Mouse (Mus musculus): ENCODE measurements around the gene Acss2. TPM values are rescaled to one million over a fixed set of nuclear protein-coding genes. Genes with fewer than 3 reads are reported as not detected.
A peak's percentile ranks its signal among the peaks of the same experiment; 100 is the strongest.

Acss2 gene
- total and polyA plus RNA-seq, 2 experiments from 2014 or later, result 16.3 to 25.5 TPM

DNA sequence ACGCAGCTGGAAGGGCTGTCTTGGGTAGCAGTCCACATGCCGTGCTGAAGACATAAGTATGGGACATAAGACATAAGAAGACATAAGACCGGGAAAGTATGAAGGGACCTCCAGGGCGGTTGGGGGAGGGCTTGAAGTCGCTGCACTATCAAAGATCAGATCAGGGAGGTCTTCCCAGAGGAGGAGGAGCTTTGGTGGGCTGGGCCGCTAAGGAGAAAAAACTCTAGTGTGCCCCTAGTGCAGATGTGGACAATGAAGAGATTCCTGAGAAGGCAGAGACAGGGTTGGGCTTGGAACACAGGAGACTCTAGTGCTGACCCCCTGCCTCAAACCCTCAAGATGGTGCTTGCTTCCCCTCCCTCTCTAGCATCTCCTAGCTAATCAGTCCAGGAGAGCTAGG is 99.2 kb downstream of the Acss2 start:
- H3K9ac ChIP-seq, result no peak overlapping the region
- no peaks in the 10 kb centered on the region for H3K36me3 ChIP-seq (ENCODE audit: insufficient read depth)
- H3K4me2 ChIP-seq (ENCODE audit: low read depth), result no peak overlapping the region
- no peak overlapping the region for H3K27ac ChIP-seq (ENCODE audit: low read depth, low read length)
- DNase-seq, result no peak
- TF ChIP-seq CTCF (IDR thresholded peaks at IDR 0.05; ENCODE audit: low read depth), result no peak
- no peak overlapping the region for H3K4me3 ChIP-seq (ENCODE audit: low read depth, low read length)
- H3K9me3 ChIP-seq (ENCODE audit: low read length), result no peaks in the 10 kb centered on the region
- H3K27me3 ChIP-seq (ENCODE audit: insufficient read depth, low read length), result no peaks in the 10 kb centered on the region
- ATAC-seq, result no peak
- H3K4me1 ChIP-seq (ENCODE audit: insufficient read depth), result no peaks in the 10 kb centered on the region
- WGBS, result 52% methylated on average over 6 of the region's 6 CpGs

DNA sequence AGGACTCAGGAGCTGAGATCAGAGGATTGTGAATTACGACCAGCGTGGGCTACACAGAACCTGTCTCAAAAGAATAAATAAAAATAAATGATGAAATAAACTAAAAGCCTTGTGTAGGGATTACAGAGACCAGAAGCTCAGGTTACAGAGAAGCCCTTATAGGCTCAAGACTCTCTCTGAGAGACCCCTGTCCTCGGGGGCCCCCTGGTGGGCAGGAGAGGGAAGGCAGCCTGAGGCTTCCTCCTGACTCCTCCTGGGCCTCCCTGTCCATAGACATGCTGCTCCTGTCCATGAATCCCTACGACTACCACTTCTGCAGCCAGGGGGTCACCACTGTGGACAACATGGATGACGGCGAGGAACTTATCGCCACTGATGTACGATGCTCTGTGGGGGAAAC is 102.1 kb downstream of the Acss2 start:
- DNase-seq (peak; percentile 74), ATAC-seq (peak; percentile 72)
- Histone ChIP-seq H3K4me2 (ENCODE audit: low read depth) (no peak overlapping the region), H3K9me3 (ENCODE audit: low read length) (no peaks in the 10 kb centered on the region), H3K4me1 (ENCODE audit: insufficient read depth) (no peaks in the 10 kb centered on the region), H3K27me3 (ENCODE audit: insufficient read depth, low read length) (no peaks in the 10 kb centered on the region), H3K27ac (ENCODE audit: low read depth, low read length) (no peak overlapping the region), H3K9ac (no peak overlapping the region), H3K36me3 (ENCODE audit: insufficient read depth) (no peaks in the 10 kb centered on the region), H3K4me3 (ENCODE audit: low read depth, low read length) (no peak overlapping the region)
- 24% methylated on average over 8 of the region's 8 CpGs for WGBS
- peak; percentile 84 for TF ChIP-seq CTCF (IDR thresholded peaks at IDR 0.05; ENCODE audit: low read depth)

GRCm38 (mm10) chr2:155622606-155623005 is 104.9 kb downstream of the Acss2 start:
- H3K4me2 ChIP-seq (ENCODE audit: low read depth), result no peak overlapping the region
- no peak overlapping the region for H3K9ac ChIP-seq
- TF ChIP-seq CTCF (IDR thresholded peaks at IDR 0.05; ENCODE audit: low read depth), result no peak
- H3K4me3 ChIP-seq (ENCODE audit: low read depth, low read length), result no peak overlapping the region
- no peaks in the 10 kb centered on the region for H3K36me3 ChIP-seq (ENCODE audit: insufficient read depth)
- ATAC-seq (no peak), DNase-seq (no peak)
- 31% methylated on average over 11 of the region's 11 CpGs for WGBS
- no peaks in the 10 kb centered on the region for H3K4me1 ChIP-seq (ENCODE audit: insufficient read depth)
- no peak overlapping the region for H3K27ac ChIP-seq (ENCODE audit: low read depth, low read length)
- no peaks in the 10 kb centered on the region for H3K27me3 ChIP-seq (ENCODE audit: insufficient read depth, low read length)
- H3K9me3 ChIP-seq (ENCODE audit: low read length), result no peaks in the 10 kb centered on the region

- Histone ChIP-seq H3K4me2 (ENCODE audit: low read depth) (no peak overlapping the region), H3K4me1 (ENCODE audit: insufficient read depth) (0 out of 2 replicates have a peak, but pooled peaks cover 2% of the 10 kb centered on the region), H3K27me3 (ENCODE audit: insufficient read depth, low read length) (no peaks in the 10 kb centered on the region), H3K4me3 (ENCODE audit: low read depth, low read length) (no peak overlapping the region), H3K9me3 (ENCODE audit: low read length) (no peaks in the 10 kb centered on the region), H3K36me3 (ENCODE audit: insufficient read depth) (no peaks in the 10 kb centered on the region), H3K9ac (no peak overlapping the region), H3K27ac (ENCODE audit: low read depth, low read length) (no peak overlapping the region)
- no peak for TF ChIP-seq CTCF (IDR thresholded peaks at IDR 0.05; ENCODE audit: low read depth)
- no peak for DNase-seq
- WGBS, result 89% methylated on average over 6 of the region's 6 CpGs
- no peak for ATAC-seq
Measured at GRCm38 (mm10) chr2:155623996-155624395, 106.2 kb downstream of the Acss2 start.

DNA sequence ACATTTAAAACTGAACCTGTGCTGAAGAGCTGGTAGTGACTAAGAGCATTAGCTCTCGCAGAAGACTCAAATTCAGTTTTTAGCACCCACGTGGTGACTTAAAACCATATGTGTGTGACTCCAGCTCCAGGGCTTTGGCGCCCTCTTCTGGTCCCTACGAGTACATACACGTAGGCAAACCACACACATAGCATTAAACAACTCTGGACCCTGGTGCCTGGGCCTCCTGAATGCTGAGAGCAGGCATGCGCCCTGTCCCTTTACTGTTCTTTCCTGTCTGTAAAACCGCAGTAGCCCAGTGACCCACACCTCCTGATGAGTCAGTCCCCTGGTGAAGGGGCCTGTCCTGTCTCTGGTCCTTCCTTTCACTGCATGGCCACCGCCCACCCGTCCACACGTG is 107.0 kb downstream of the Acss2 start:
- Histone ChIP-seq H3K9me3 (ENCODE audit: low read length) (no peaks in the 10 kb centered on the region), H3K27me3 (ENCODE audit: insufficient read depth, low read length) (no peaks in the 10 kb centered on the region; the same call in 1 of the 2 replicates), H3K4me3 (ENCODE audit: low read depth, low read length) (no peak overlapping the region), H3K9ac (no peak overlapping the region), H3K4me2 (ENCODE audit: low read depth) (no peak overlapping the region), H3K36me3 (ENCODE audit: insufficient read depth) (no peaks in the 10 kb centered on the region), H3K27ac (ENCODE audit: low read depth, low read length) (no peak overlapping the region), H3K4me1 (ENCODE audit: insufficient read depth) (0 out of 2 replicates have a peak, but pooled peaks cover 3% of the 10 kb centered on the region)
- 41% methylated on average over 10 of the region's 10 CpGs for WGBS
- DNase-seq, result peak; percentile 81
- peak; percentile 87 for TF ChIP-seq CTCF (IDR thresholded peaks at IDR 0.05; ENCODE audit: low read depth)
- peak; percentile 29; the same call in 1 of the 2 replicates for ATAC-seq

DNA sequence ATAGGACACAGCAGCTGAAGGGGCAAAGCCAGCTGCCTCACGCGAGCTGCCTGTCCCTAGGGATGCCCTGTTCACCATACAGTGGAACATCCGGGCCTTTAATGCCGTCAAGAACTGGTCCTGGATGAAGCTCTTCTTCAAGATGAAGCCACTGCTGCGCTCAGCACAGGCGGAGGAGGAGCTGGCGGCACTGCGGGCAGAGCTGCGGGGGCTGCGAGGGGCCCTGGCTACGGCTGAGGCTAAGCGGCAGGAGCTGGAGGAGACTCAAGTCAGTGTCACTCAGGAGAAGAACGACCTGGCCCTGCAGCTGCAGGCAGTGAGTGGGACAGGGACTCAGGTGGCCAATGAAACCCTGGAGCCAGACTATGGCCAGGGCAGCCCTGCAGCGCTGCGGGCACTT is 108.5 kb downstream of the Acss2 start:
- WGBS, result 54% methylated on average over 15 of the region's 15 CpGs
- H3K9me3 ChIP-seq (ENCODE audit: low read length), result no peaks in the 10 kb centered on the region
- no peaks in the 10 kb centered on the region; the same call in none of the 2 replicates for H3K27me3 ChIP-seq (ENCODE audit: insufficient read depth, low read length)
- no peak overlapping the region for H3K4me3 ChIP-seq (ENCODE audit: low read depth, low read length)
- no peak overlapping the region for H3K9ac ChIP-seq
- H3K27ac ChIP-seq (ENCODE audit: low read depth, low read length), result no peak overlapping the region
- TF ChIP-seq CTCF (IDR thresholded peaks at IDR 0.05; ENCODE audit: low read depth), result no peak
- H3K4me1 ChIP-seq (ENCODE audit: insufficient read depth), result 0 out of 2 replicates have a peak, but pooled peaks cover 3% of the 10 kb centered on the region
- no peak overlapping the region for H3K4me2 ChIP-seq (ENCODE audit: low read depth)
- DNase-seq (no peak), ATAC-seq (no peak)
- peaks cover 2% of the 10 kb centered on the region; the same call in 1 of the 2 replicates for H3K36me3 ChIP-seq (ENCODE audit: insufficient read depth)

- Histone ChIP-seq H3K4me3 (ENCODE audit: low read depth, low read length) (no peak overlapping the region), H3K27me3 (ENCODE audit: insufficient read depth, low read length) (no peaks in the 10 kb centered on the region; the same call in none of the 2 replicates), H3K27ac (ENCODE audit: low read depth, low read length) (no peak overlapping the region), H3K9me3 (ENCODE audit: low read length) (no peaks in the 10 kb centered on the region), H3K4me1 (ENCODE audit: insufficient read depth) (0 out of 2 replicates have a peak, but pooled peaks cover 3% of the 10 kb centered on the region), H3K36me3 (ENCODE audit: insufficient read depth) (peaks cover 10% of the 10 kb centered on the region; the same call in 1 of the 2 replicates), H3K9ac (no peak overlapping the region), H3K4me2 (ENCODE audit: low read depth) (no peak overlapping the region)
- WGBS, result 50% methylated on average over 21 of the region's 21 CpGs
- DNase-seq, result peak; percentile 87
- TF ChIP-seq CTCF (IDR thresholded peaks at IDR 0.05; ENCODE audit: low read depth), result peak; percentile 96
- ATAC-seq, result peak; percentile 46; the same call in 1 of the 2 replicates
Measured at GRCm38 (mm10) chr2:155627030-155627738, 109.4 kb downstream of the Acss2 start.
